In genomic region chr2:146322019-146322418, GRCm38 (mm10) we compare ENCODE assay signal across 23 mouse cellular contexts.
"Had no signal": no experiment of that assay in that cellular context is flagged by ENCODE, and none has a peak within 500 bp of the region (broad histone marks: within the 10 kb centered on the region; RNA-seq: fewer than 3 reads in every experiment).

No protein-coding gene starts in this region.

- H3K27ac ChIP-seq: gastrocnemius, adult 2 months; heart, embryonic 10.5 days; hindbrain, embryonic 10.5 days; hindbrain, embryonic 12.5 days; hindbrain, embryonic 14.5 days; kidney, postnatal 0 days; layer of hippocampus, adult 2 months; limb, embryonic 13.5 days; limb, embryonic 15.5 days; liver, embryonic 12.5 days; liver, embryonic 14.5 days had no signal

- H3K27me3 ChIP-seq: heart, embryonic 12.5 days; limb, embryonic 13.5 days; limb, embryonic 15.5 days; liver, embryonic 12.5 days had no signal

- ATAC-seq: hindbrain, embryonic 16.5 days; intestine, embryonic 16.5 days; liver, embryonic 12.5 days had no signal

- H3K9ac ChIP-seq: heart, embryonic 12.5 days; hindbrain, embryonic 12.5 days; hindbrain, embryonic 14.5 days; limb, embryonic 13.5 days; limb, embryonic 15.5 days; liver, embryonic 12.5 days; liver, embryonic 14.5 days had no signal

- H3K4me1 ChIP-seq: heart, embryonic 10.5 days; heart, embryonic 12.5 days; limb, embryonic 15.5 days; liver, embryonic 12.5 days had no signal

- DNase-seq: gastrocnemius, adult 2 months; gastrocnemius, postnatal 10 days; gastrocnemius, postnatal 25 days; heart, adult 18-20 months; heart, postnatal 10 days; heart, postnatal 4 days; kidney, adult 18-20 months; kidney, postnatal 14 days; kidney, postnatal 4 days; left cerebral cortex, postnatal 4 days had no signal

- H3K4me3 ChIP-seq: gastrocnemius, adult 2 months; heart, embryonic 10.5 days; heart, embryonic 12.5 days; hindbrain, embryonic 10.5 days; hindbrain, embryonic 12.5 days; layer of hippocampus, adult 2 months; limb, embryonic 13.5 days; limb, embryonic 15.5 days; liver, embryonic 12.5 days had no signal

- H3K4me2 ChIP-seq: heart, embryonic 12.5 days; hindbrain, embryonic 12.5 days; hindbrain, embryonic 14.5 days; limb, embryonic 13.5 days; limb, embryonic 15.5 days; liver, embryonic 12.5 days had no signal

- H3K36me3 ChIP-seq: heart, embryonic 10.5 days; hindbrain, embryonic 12.5 days; limb, embryonic 13.5 days; limb, embryonic 15.5 days had no signal

- H3K9me3 ChIP-seq: heart, embryonic 10.5 days; heart, embryonic 12.5 days; hindbrain, embryonic 10.5 days; hindbrain, embryonic 12.5 days; limb, embryonic 13.5 days; limb, embryonic 15.5 days; liver, embryonic 12.5 days had no signal
